Mouse (Mus musculus) macrophage (primary cell): ENCODE results near the gene Nt5c. TPM values are rescaled to one million over a fixed set of nuclear protein-coding genes. Genes with fewer than 3 reads are reported as not detected.
"Not testable (repeated sequence)": the region's sequence is repeated elsewhere in the genome, so short reads cannot be mapped to it uniquely, and the experiment has no call there.

Source experiments
- H3K27ac ChIP-seq: fragments of 350-480 bp; formaldehyde crosslinking; 2 replicates; pipeline ENCODE4 v1.9.0; 2021
- H3K36me3 ChIP-seq: fragments of 350-480 bp; formaldehyde crosslinking; 2 replicates; pipeline ENCODE4 v1.9.0; 2021; ENCODE audit errors: inconsistent target
- H3K4me3 ChIP-seq: fragments of 350-480 bp; formaldehyde crosslinking; 2 replicates; pipeline ENCODE4 v1.9.0; 2021; ENCODE audit errors: inconsistent target
- H3K79me2 ChIP-seq: fragments of 350-480 bp; formaldehyde crosslinking; 2 replicates; pipeline ENCODE4 v1.9.0; 2021; ENCODE audit errors: inconsistent target
- WGBS: methylation state at CpG from one replicate; pipeline ENCODE4 v1.1.7; 2026; ENCODE audit warnings: inconsistent platforms; ENCODE audit not compliant: missing documents; 5-methylcytosine and 5-hydroxymethylcytosine counted together
- polyA plus RNA-seq: library from polyadenylated mRNA; stranded (reverse); fragments of 250-400 nt; gene quantifications from 3 replicates; pipeline ENCODE4 v1.2.4, GENCODE M21; 2018; ENCODE audit warnings: inconsistent platforms

Nt5c gene
- polyA plus RNA-seq, 1 experiment from 2014 or later: 54.5 TPM

DNA sequence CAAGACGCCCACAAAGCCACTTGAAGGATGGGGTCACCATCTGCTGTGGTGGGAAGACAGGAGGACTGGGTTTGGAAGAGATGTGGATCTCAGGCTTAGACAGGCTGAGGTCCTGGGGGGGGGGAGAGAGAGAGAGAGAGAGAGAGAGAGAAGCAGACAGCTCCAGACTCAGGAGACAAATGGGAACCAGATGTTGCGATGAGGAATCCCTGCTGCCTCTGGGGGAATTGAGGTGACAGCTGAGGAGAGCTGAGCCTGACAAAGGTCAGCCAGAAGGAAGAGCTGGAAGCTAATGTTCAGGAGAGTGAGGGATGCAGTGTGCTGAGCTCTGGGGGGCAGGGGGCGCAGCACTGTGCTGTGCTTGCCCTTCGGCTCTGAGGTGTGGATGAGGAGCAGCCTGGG, 24.4 kb downstream of the Nt5c start:
- Histone ChIP-seq H3K27ac (no peak overlapping the region), H3K36me3 (no peaks in the 10 kb centered on the region), H3K79me2 (no peaks in the 10 kb centered on the region), H3K4me3 (no peak overlapping the region)
- WGBS: 95% methylated on average over 4 of the region's 4 CpGs

GRCm38 (mm10) chr11:115464851-115465250, 26.8 kb downstream of the Nt5c start:
- no CpG with 5 or more reads among the region's 8 CpGs for WGBS
- Histone ChIP-seq H3K79me2 (no peaks in the 10 kb centered on the region), H3K4me3 (no peak overlapping the region), H3K36me3 (no peaks in the 10 kb centered on the region), H3K27ac (no peak overlapping the region)

GRCm38 (mm10) chr11:115463397-115463796, 28.3 kb downstream of the Nt5c start:
- H3K27ac ChIP-seq: no peak overlapping the region
- H3K79me2 ChIP-seq: no peaks in the 10 kb centered on the region
- H3K4me3 ChIP-seq: no peak overlapping the region
- 86% methylated on average over 11 of the region's 11 CpGs for WGBS
- no peaks in the 10 kb centered on the region for H3K36me3 ChIP-seq

GRCm38 (mm10) chr11:115462243-115462891, 29.3 kb downstream of the Nt5c start, which contains the start of gene Slc16a5:
Slc16a5 (plus strand) TSS chr11:115462474.
- 81% methylated on average over 15 of the region's 16 CpGs for WGBS
- Histone ChIP-seq H3K36me3 (no peaks in the 10 kb centered on the region), H3K4me3 (no peak within 1 kb of the TSS), H3K27ac (no peak within 1 kb of the TSS), H3K79me2 (no peaks in the 10 kb centered on the region)

- 73% methylated on average over 5 of the region's 5 CpGs for WGBS
Measured at GRCm38 (mm10) chr11:115461846-115462242, 29.8 kb downstream of the Nt5c start.

GRCm38 (mm10) chr11:115460976-115461375, 30.7 kb downstream of the Nt5c start:
- H3K27ac ChIP-seq: no peak overlapping the region
- WGBS: 53% methylated on average over 8 of the region's 8 CpGs

More at GRCm38 (mm10) chr11:115461846-115462242, 29.8 kb downstream of the Nt5c start:
- Histone ChIP-seq H3K27ac (no peak overlapping the region), H3K4me3 (no peak overlapping the region), H3K36me3 (no peaks in the 10 kb centered on the region), H3K79me2 (no peaks in the 10 kb centered on the region)

GRCm38 (mm10) chr11:115457405-115457804, 34.3 kb downstream of the Nt5c start:
- no peaks in the 10 kb centered on the region for H3K36me3 ChIP-seq
- no peak overlapping the region for H3K4me3 ChIP-seq
- 79% methylated on average over 6 of the region's 6 CpGs for WGBS
- no peaks in the 10 kb centered on the region for H3K79me2 ChIP-seq
- H3K27ac ChIP-seq: no peak overlapping the region

More at GRCm38 (mm10) chr11:115460976-115461375, 30.7 kb downstream of the Nt5c start:
- H3K79me2 ChIP-seq: no peaks in the 10 kb centered on the region
- no peak overlapping the region for H3K4me3 ChIP-seq
- no peaks in the 10 kb centered on the region for H3K36me3 ChIP-seq

- H3K36me3 ChIP-seq: no peaks in the 10 kb centered on the region
- no peaks in the 10 kb centered on the region for H3K79me2 ChIP-seq
- H3K27ac ChIP-seq: no peak overlapping the region
- 88% methylated on average over 5 of the region's 5 CpGs for WGBS
- no peak overlapping the region for H3K4me3 ChIP-seq
Measured at GRCm38 (mm10) chr11:115456182-115456581, 35.5 kb downstream of the Nt5c start.

DNA sequence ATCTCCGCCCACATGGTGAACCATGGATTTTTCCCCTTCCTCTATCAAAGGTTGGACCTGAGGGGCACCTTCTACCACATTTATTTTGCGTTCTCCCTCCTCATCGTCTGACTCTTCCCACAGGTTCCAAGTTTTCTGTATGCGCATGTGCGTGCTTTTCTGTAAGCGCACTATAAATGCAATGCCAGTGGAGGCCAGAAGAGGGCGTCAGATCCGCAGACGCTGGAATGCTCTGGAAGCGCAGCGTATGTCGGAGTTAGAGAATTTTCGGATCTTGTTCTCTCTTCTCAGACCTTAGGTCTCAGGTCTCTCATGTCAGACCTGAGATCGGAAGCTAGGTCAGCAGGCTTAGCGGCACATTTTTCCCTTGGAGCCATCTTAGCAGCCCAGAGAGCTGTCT, 36.0 kb downstream of the Nt5c start:
- H3K79me2 ChIP-seq: no peaks in the 10 kb centered on the region
- 94% methylated on average over 15 of the region's 15 CpGs for WGBS
- H3K4me3 ChIP-seq: no peak overlapping the region
- H3K27ac ChIP-seq: no peak overlapping the region
- no peaks in the 10 kb centered on the region for H3K36me3 ChIP-seq

DNA sequence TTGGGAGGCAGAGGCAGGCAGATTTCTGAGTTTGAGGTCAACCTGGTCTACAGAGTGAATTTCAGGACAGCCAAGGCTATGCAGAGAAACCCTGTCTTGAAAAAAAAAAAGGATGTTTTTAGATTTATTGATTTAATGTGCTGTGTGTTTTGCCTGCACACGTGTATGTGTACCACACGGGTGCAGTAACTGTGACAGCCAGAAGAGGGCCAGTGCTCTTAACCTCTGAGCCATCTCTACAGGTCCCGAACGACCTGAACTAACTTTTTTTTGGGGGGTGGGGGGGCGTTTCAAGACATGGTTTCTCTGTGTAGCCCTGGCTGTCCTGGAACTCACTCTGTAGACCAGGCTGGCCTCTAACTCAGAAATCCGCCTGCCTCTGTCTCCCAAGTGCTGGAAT, 36.8 kb downstream of the Nt5c start:
- H3K27ac ChIP-seq, H3K79me2 ChIP-seq, H3K36me3 ChIP-seq, H3K4me3 ChIP-seq: not testable (repeated sequence)
- 88% methylated on average over 6 of the region's 6 CpGs for WGBS

GRCm38 (mm10) chr11:115453306-115453705, 38.4 kb downstream of the Nt5c start:
- H3K36me3 ChIP-seq: no peaks in the 10 kb centered on the region
- 93% methylated on average over 4 of the region's 4 CpGs for WGBS
- H3K79me2 ChIP-seq: no peaks in the 10 kb centered on the region
- H3K27ac ChIP-seq: no peak overlapping the region
- no peak overlapping the region for H3K4me3 ChIP-seq

DNA sequence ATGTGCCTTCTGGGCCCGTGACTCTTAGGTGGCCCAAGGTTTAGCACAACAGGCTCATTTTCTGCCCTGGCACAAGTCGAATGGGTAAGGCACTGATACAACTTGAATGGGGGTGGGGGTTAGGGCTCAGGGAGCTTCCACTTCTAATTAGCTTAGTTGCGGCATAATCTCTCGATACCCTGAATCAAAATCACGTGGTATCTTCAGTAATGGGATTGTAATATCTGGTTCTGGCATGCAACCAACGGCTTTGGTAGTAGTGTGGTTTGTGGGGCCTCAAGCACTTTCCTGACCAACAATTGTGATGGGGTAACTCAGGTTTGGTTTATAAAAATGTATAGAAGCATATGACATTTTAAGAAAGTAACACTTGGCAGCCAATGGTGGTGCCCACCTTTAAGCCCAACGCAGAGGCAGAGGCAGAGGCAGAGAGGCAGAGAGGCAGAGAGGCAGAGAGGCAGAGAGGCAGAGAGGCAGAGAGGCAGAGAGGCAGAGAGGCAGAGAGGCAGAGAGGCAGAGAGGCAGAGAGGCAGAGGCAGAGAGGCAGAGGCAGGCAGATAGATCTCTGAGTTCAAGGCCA, 39.3 kb downstream of the Nt5c start:
- Histone ChIP-seq H3K4me3 (no peak overlapping the region), H3K36me3 (no peaks in the 10 kb centered on the region), H3K27ac (no peak overlapping the region), H3K79me2 (no peaks in the 10 kb centered on the region)
- 24% methylated on average over 7 of the region's 7 CpGs for WGBS

DNA sequence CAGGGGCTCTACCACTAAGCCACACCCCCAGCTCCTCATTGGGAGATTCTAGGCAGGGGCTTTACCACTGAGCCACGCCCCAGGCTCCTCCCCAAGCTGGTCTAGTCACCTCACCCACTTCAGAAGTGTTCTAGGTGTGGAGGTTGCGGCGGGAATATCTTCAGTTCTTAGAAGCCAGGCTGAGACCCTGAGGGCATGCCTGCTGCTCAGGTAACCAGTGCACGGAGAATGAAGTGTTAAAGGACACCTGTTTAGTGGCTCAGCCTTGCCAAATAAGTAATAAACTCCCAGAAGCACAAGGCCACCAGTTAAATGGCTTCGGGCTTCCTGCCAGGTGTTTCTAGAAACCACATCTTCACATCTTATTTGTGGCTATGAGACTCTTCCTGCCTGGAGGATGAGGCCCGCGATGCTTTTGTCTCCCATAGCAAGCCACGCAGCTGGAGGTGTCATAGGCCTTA, 39.9 kb downstream of the Nt5c start:
- WGBS: 42% methylated on average over 8 of the region's 8 CpGs
- Histone ChIP-seq H3K4me3 (no peak overlapping the region), H3K36me3 (no peaks in the 10 kb centered on the region), H3K79me2 (no peaks in the 10 kb centered on the region), H3K27ac (no peak overlapping the region)

GRCm38 (mm10) chr11:115450176-115450575, 41.5 kb downstream of the Nt5c start:
- Histone ChIP-seq H3K27ac (no peak overlapping the region), H3K79me2 (no peaks in the 10 kb centered on the region), H3K4me3 (no peak overlapping the region), H3K36me3 (no peaks in the 10 kb centered on the region)
- WGBS: 95% methylated on average over 7 of the region's 7 CpGs

- Histone ChIP-seq H3K36me3 (no peaks in the 10 kb centered on the region), H3K27ac (no peak overlapping the region), H3K79me2 (no peaks in the 10 kb centered on the region), H3K4me3 (no peak overlapping the region)
- WGBS: 92% methylated on average over 7 of the region's 7 CpGs
Measured at GRCm38 (mm10) chr11:115448998-115449397, 42.7 kb downstream of the Nt5c start.
